Mouse (Mus musculus): ENCODE results near the gene Ccdc24.

The Ccdc24 gene

DNA sequence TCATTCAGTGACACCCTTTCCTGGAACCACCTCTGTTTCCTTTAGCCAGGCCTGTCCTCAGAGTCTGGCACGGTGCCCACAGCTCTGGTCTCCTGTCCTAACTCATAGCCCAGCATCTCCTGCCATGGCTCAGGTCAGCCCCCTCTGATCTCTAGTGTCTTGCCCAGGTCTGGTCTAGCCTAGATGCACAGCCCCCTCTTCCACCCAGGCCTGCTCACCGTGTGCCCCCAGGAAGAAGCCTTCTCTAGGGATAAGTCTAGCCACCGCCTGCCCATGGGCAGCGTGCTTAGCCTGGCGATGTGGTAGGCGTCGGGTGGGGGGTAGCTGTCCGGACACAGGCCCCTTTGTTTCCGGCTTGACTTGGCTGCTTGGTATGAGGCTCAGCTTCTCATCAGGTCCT, 17.2 kb downstream of the Ccdc24 start:
- DNase-seq (ENCODE audit: extremely low spot score, low spot score) = no peak

DNA sequence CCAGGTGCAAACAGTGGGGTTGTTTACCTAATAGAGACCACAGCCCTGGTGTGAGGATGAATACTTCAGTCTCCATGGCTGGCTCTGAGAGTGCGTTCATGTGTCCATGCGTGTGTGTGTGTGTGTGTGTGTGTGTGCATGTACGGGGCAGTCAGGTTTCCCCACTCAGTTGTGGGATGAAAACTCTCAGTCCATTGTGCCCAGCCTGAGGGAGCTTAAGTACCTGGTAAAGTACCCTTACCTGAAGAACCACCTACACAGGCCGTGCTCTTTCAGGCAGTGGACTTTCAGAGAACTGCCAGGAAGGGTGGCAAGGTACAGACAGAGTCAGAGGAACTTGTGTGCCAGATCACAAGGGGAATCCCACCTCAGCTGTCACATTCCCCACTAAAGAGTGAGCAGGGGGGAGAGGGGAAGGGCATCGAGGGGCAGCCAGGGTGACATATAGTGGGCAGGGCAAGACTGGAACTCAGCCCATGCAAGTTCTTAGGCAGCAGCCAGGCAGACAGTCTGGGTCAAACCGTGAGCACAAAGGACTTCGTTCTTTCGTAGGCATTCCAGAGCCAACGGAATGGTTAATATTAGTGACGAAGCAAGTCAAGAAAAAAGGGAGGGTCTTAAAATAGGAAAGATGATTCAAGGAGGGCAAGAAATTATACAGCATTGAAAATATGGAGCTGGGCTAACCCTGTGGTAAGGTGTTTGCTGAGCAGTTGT, 20.0 kb downstream of the Ccdc24 start:
- DNase-seq (ENCODE audit: extremely low spot score, low spot score) = no peak

DNA sequence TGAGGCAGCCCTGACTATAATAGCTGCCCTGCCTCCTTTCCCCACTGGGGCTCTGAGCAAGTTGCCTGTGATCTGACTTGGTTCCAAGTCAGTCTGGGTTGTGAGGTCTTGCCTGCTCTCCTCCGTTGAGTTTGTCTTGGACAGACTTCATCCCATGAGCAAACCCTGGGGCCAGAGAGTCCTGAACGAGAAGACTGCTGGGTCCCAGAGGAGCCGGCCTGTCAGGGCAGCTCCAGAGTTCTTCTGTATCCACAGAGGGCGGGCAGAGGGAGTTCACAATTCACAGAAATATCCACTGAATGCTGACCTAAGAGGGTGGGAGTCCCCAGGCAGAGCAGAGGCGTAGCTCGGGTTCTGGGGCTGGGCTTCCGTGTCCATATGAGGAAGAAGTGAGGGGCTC, 21.5 kb downstream of the Ccdc24 start:
- DNase-seq (ENCODE audit: extremely low spot score, low spot score) = no peak

DNA sequence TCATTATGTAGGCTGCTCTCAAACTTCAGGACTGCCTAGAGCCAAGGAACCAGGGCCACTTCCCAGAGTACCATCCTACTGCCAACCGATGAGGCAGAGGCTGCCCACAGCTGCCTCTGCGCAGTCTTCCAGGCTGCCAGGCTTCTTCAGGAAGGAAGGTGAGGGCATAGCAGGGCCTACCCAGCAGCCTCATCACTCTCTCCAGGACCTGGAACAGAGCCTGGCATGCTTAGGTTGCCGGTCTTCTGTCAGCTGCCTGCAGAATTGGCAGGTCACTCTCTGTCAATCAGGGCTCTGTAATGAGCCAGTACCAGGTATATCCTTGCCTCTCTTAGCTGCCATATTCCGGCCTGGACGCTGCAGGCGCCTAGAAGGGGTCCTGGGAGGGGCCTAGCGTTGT, 22.2 kb downstream of the Ccdc24 start:
- no peak for DNase-seq (ENCODE audit: extremely low spot score, low spot score)

DNA sequence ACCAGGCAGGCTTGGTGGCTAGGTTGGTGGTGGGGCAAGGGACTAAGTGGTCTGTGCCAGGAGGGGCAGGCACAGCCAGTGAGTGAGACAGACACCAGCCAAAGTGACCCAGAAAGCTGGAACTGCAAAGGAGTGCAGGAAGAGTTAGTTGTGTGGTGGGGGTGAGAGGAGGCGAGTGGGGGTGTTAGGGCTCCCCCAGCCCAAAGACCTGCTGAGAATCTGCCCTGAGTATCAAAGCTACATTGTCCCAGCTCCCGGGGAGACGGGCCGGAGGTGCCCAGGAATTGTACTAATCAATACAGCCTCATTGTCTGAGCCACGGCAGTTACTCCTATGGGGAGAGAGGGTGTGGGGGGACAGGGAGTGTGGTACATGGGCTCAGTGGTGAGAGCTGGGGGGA, 22.9 kb downstream of the Ccdc24 start:
- no peak for DNase-seq (ENCODE audit: extremely low spot score, low spot score)

DNA sequence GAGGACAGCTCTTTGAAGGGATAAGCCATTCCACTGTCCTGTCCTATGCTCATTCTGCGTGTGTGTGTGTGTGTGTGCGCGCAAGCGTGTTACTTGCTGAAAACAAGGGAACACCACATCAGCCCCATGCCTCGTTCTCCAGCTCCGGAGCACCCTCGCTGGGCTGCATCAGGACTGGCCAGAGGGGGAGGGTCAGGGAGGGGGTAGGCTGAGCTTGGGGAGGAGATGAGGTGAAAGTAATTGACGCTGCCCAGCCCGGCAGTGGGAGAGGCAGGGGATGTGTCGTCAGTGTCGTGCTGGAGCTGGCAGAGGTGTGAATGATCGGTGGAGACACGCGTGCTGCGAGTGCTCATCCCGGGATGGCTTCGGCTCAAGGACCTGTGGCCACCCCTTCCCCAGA, 23.3 kb downstream of the Ccdc24 start:
- DNase-seq (ENCODE audit: extremely low spot score, low spot score) = no peak

DNA sequence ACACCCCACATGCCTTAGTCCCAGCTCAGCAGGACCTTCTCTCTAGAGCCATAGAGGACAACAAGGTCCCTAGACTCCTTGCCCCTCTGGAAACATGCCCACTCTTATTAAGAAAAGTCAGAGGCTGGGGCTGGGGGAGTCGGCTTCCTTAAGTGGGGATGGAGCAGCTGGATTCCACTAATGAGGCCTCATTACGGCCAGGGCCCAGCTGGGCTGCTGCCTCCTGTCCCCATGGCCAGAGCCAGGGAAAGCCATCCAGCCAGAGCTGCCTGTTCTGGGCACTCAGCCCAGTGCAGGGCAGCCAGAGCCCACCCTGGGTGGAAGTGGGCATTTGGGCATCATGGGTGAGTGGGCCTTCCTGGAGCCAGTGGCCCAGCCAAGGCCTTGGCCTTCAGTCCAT, 25.3 kb downstream of the Ccdc24 start:
- DNase-seq (ENCODE audit: extremely low spot score, low spot score) = no peak

DNA sequence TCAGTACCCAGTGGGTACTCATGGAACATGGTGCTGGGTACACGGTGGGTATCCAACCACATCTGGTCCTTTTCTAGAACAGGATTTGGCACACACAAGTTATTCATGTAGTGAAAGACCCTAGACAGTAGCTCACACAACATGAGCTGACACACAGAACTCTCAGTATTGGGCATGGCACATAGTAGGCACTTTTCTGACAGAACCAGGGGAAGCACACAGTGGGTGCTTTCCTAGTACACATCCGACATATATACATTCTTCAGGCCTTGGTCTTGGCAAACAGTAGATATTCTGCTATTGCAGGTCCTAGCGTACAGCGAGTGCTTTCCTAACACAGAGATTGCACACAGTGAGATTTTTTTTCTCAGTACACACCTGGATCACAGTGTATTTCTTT, 26.1 kb downstream of the Ccdc24 start:
- no peak for DNase-seq (ENCODE audit: extremely low spot score, low spot score)

DNA sequence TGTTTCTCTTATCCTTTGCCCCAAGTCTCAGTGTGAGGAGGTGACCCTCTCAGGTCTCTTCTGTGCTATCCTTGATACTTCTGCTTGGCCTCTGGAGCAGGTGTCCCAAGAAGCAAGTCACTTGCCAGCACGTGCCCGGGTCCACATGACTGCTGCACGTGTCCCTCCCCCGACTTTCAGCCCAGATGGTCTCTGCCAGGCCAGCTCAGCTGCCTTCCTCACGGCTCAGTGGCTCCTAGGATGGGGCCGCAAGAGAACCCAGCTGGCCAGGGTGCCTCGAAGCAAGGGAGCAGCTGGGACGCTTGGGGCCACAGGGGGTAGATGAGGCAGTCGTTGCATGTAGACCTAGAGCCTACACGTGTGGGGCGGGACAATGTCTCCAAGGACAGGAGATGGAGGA, 27.0 kb downstream of the Ccdc24 start:
- no peak for DNase-seq (ENCODE audit: extremely low spot score, low spot score)

DNA sequence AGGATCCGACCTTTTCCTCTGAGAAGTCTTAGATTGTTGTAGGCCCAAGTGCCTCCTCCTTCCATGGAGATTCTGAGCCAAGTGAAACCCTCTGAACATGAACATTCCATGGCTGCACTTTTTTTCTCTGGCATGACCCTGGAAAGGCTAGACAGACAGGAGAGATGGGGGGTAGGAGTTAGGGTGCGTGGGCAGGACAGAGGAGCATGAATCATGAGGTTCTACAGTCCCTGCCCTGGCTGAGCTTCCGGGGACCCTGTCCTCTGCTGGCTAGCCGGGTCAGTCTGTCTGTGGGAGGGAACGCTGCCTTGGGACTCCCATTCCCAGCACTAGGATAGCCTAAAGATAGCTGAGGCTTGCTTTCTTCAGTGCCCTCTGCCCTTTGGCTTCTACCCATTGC, 27.9 kb downstream of the Ccdc24 start:
- no peak for DNase-seq (ENCODE audit: extremely low spot score, low spot score)

DNA sequence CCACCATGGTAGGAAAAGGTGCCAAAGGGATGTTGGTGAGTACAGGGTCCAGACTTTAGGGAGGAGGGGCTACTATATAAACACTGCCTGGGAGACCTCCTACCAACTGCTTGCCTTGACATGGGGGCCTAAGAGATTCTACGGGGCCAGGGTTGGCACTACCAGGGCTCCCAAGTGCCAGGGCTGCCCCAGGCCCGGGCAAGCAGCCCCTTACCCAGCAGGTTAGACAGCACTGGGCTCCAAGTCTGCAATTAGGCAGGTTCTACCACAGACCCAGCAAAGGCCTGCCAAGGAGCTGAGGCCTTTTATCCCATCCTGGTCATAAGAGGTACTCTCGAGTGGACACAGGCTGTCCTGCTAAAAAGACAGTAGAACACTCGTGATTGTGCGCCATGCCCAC, 29.3 kb downstream of the Ccdc24 start:
- DNase-seq (ENCODE audit: extremely low spot score, low spot score) = no peak

DNA sequence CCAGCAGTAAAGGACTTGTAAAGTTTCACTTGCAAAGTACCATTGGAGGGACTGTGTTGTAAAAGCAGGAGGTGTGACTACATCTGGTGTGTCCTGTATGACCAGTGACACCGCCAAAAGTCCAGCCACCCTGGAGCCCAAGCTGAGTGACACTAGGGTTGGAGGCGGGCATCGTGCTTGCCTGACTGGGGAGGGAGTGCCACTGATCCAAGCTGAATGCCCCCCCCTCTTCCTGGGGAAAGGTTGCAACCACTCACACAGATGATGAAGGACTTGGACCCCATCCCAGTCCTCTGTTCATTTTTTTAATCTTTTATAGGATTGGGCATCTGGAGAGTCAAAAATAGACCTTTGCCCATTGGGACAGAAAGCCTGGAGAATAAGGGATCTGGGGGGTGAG, 30.8 kb downstream of the Ccdc24 start:
- DNase-seq (ENCODE audit: extremely low spot score, low spot score) = no peak

DNA sequence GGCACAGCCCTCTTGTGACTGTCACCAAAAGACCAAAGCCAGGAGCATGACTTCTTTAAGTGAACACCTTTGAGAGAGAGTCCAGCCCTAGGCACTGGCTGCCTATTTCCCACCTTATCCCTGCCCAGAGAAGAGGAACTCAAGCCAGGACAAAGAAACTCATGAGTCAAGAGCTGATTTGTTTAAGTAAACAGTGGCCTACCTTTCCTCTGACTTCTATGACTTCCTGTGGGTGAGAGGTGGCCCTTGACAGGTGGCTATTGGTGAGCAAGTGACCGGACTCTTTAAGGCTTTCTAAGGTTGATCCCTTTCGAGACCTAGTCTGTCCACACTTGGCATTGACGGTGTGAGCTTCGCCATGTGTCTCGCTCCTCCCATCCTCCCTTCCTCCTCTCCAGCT, 31.5 kb downstream of the Ccdc24 start:
- DNase-seq (ENCODE audit: extremely low spot score, low spot score) = no peak

DNA sequence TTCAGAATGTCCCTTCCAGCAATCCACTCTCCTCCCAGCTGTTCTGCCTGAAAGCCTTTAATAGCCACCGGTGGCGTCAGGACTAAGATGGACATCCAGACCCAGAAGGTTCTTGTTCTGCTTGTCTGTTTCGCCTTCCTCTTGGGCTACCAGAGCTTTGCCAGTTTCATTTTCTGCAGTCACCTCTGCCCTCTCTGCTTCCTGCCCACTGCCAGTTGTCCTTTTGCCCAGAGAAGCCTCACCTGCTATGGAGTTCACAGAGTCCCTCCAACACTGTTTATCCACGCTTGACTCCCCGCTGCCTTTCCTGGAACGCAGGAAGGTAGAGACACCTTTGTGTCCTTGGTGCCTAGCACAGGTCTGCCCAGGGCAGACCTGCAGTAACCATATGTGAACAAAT, 33.0 kb downstream of the Ccdc24 start:
- no peak for DNase-seq (ENCODE audit: extremely low spot score, low spot score)

DNA sequence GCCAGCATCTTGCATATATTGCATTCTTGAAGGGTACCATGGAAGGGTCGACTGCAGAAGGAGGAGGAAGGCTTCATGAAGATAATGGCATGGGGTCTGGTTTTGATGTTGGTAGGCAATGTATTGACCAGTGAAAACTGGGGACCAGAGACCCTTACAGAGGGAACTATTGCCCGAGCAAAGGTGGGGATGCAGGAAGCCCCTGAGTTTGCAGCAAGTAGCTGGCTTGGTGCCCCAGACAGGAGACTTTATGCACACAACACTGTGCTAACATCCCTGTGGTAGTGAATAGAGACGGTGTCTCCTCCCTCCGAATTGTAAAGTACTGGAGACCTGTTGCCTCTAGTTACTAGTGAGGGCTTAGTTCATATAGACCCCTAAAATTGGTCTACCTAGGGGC, 35.1 kb downstream of the Ccdc24 start:
- DNase-seq (ENCODE audit: extremely low spot score, low spot score) = no peak

DNA sequence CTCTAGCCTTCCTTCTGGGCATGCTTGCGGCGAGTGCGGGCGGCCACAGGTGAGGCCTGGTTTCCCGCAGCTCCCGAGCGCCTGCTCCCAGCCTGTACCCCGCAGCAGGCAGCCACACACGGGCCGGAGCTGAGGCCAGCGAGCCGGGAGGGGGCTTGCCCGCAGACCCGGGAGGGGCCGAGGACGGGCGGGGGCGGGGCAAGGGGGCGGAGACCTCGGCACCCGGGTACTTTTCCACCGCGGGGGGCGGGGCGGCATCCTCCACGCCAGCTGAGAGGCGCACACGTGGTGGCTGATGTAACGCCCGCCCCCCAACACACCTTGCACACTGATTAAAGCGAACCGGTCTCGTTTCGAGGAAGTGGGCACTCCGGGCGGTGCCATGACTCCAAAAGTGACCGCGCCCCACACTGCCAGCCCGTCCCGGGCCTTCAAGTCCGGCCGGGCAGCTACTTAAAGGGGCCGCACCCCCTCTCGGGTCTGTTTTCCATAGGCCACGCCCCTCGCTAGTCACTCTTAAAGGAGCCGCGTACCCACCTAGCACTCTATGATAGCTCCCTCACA, 36.1 kb downstream of the Ccdc24 start:
- DNase-seq (ENCODE audit: extremely low spot score, low spot score) = peak; percentile 93

DNA sequence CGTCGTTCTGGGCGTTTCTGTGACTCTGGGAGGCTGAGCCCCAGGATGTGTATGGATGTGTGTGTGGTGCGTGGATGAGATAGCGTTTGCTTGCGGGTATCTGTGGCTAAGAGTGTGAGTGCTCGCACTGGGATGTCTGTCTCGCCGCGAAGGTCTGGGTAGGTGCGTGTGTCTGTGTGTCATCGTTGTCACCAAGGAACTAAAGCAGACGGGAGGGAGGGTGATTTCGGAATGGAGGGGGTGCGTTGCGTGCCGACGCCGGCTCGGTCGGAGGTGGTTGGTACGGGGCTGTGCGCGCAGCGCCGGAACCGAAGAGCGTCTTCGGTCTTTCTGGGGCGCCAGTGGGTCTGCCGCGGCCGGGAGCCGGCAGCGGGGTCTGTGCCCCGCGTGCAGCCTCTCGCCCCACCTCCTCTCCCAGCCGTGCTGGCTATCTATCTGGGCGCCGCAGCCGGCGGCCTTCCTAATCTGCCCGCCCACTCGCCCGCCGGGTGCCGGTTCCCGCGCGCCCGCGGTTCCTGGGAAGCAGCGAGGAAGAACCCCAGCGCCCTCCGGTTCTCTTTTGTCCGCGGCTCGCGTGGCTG, 36.7 kb downstream of the Ccdc24 start:
- DNase-seq (ENCODE audit: extremely low spot score, low spot score) = no peak

DNA sequence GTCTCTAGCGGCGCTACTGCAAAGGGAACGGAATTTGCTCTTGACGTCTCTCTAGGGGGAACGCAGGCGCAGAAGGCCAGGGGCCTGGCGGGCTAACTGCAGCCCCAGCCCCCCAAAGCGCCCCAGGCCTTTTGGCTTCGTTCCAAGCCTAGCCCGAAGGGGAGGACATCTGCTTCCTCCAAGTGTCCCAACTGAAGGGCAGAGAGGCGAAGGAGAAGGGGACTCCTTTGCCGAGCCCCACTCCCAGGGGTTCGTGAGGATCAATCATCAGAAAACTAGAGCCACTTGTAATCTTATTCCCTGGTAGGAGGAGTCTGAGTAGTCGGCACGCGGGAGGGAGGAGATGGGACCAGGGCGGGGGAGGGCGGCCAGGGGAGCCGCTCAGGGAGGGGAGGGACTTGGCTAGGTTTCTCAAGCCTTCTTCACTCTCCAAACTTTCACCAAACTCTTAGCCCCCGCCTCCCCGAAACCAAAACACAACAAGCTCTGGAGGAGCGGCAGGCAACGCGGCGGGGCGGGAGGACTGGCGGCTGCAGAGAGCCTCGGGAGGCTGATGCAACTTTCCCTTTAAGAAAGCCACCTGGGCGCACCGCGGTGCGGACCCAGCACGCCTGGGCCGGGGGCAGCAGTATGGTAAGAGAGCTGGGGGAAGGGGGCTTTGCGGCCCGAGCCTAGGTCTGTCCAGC, 37.4 kb downstream of the Ccdc24 start:
- peak; percentile 79 for DNase-seq (ENCODE audit: extremely low spot score, low spot score)

DNA sequence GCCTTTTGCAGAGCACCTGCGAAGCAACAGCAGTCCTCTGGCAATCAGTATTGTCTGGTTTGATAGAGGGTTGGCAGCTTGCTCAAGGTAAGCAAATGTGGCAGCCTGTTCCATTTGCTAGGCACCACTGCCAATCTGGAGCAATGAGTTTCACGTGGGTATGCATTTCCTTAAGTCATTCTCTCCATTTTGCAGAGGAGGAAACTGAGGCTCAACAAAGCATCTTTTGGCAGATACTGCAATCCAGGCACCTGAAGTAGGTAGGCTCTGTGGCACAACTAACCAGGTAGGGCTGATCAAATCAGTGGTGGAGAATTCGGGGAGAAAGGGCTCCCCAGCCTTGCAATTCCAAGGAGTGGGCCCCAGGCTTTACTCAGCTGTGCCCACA, 37.9 kb downstream of the Ccdc24 start, which contains the start of gene Slc6a9:
Gene Slc6a9, plus strand, starts transcription at position 50 of the 388 bp plus-strand sequence.
- DNase-seq (ENCODE audit: extremely low spot score, low spot score) = no peak

DNA sequence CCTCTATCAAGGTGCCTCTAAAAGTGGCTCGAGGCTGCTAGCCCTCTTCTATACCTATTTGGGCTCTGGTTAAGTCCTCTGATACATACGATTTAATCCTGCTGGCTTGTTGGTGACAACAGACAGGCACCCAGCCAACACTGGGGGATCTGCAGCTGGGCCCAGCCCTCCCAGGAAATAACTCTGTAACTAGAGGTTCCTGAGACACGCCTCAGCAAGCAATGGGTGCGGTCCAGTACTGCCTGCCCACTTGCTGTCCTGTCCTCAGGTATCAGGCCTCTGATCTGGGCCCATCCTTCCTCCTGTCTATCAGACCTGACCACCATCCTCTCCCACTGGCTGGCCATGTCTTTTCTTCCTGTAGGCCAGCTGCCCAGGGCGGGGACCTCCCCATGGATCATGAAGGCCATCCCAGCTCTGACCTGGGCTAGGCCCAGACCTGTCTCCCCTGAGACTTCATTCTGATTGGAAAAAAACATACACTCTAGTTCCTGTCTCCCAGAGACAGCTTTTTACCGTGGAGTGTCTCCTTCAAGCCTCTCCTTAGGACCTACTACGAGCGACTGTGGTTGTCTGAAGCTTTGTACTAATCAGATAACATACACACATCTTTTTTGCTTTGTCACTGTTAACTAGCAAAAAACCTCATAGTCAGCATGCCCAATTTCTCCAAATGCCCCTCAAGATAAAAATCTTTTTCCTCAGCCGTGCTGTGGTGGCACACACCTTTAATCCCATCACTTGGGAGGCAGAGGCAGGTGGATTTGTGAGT, 40.3 kb downstream of the Ccdc24 start:
- no peak for DNase-seq (ENCODE audit: extremely low spot score, low spot score)

DNA sequence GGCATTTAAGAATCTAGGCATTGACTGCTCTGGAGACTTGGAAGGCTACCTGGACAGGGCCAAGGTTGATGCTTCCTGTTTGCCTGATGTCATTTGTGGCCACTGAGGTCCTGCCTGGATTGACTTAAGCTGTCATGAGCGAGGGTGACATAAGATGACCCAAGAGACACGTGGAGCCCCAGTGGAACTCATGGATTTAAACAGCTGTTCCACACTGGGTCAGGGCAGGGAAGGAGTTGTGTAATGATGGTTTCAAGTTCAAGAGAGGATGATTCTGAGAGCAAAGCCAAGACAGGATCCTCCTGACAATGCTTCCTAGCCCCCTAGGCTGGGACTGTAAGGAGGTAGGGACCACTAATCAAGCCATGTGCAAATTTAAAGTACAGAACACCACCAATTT, 40.9 kb downstream of the Ccdc24 start:
- DNase-seq (ENCODE audit: extremely low spot score, low spot score) = no peak

DNA sequence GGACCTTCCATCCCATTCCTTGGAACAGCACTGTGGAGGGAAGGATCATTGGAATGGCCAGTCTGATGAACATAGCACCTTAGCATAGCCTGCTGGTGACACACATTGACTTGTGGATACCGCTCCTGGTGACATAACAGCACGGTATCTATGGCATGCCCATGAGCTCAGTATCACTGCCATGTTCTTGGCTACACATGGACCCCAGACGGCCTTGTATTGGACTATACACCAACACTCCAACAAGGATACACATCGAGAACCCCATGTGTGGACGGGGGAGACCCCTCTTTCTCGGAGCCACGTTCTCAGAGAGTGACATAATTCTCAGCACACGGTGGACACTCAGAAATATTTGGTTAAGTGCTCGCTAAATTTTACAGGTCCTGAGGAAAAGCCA, 41.6 kb downstream of the Ccdc24 start:
- DNase-seq (ENCODE audit: extremely low spot score, low spot score) = no peak

Measured in neural tube, embryonic 10.5 days (tissue).